In genomic region chr17:47371451-47371850, GRCm38 (mm10) we compare ENCODE assay signal across 8 mouse cellular contexts. TPM values are rescaled to one million over a fixed set of nuclear protein-coding genes. Genes with fewer than 3 reads are reported as not detected.
DNase-seq lines count a peak whose midpoint lies in the region; ATAC-seq lines count a peak whose summit lies in the region.

No protein-coding gene starts in this region.

- peak; percentile 48 for DNase-seq in gastrocnemius, adult 18-20 months (ENCODE audit: low spot score)
- no peak for DNase-seq in gastrocnemius, adult 8-10 months (ENCODE audit: low spot score in 2 of 2)
- DNase-seq in adrenal gland, adult 2 months: peak; percentile 67
- peak; percentile 70 for DNase-seq in embryonic facial prominence, embryonic 10.5 days (ENCODE audit: low spot score)
- peak; percentile 42 to 67 for DNase-seq in layer of hippocampus, adult 8-10 months (ENCODE audit: low spot score in 2 of 2)
- peak; percentile 77 for DNase-seq in lung, postnatal 10 days
- peak; percentile 75 to 81 for DNase-seq in right cerebral cortex, adult 2 months (ENCODE audit: low spot score in 2 of 2)

- peaks cover 12% of the 10 kb centered on the region for H3K27me3 ChIP-seq in embryonic facial prominence, embryonic 10.5 days (replicated peaks; ENCODE audit: low read depth, poor library complexity, severe bottlenecking)

- H3K4me3 ChIP-seq in embryonic facial prominence, embryonic 10.5 days: no peak overlapping the region

- H3K36me3 ChIP-seq in embryonic facial prominence, embryonic 10.5 days (replicated peaks): peaks cover 45% of the 10 kb centered on the region

- no peak overlapping the region for H3K27ac ChIP-seq in embryonic facial prominence, embryonic 10.5 days (replicated peaks)

- H3K4me1 ChIP-seq in embryonic facial prominence, embryonic 10.5 days: peaks cover 15% of the 10 kb centered on the region

- H3K9me3 ChIP-seq in embryonic facial prominence, embryonic 10.5 days: no peaks in the 10 kb centered on the region

- peak; percentile 61 to 65; a peak in 2 of 4 replicates for ATAC-seq in hematopoietic stem cell, adult 5-6 weeks (replicated peaks in 1 of 2; ENCODE audit: insufficient read depth in 1 of 2, low FRiP score in 2 of 2, low TSS enrichment in 1 of 2, low read depth in 1 of 2, poor library complexity in 2 of 2, severe bottlenecking in 2 of 2)

- 18% methylated on average over 4 of the region's 4 CpGs for WGBS in embryonic facial prominence, embryonic 10.5 days

RNA-seq across cellular contexts. Expression of gene Mrps10, which starts 2.8 kb away (rescaled TPM):
- total RNA-seq in gastrocnemius, adult 18-20 months (2021): 10 to 100 TPM; 32.9 to 34.1 TPM
- total RNA-seq in gastrocnemius, adult 8-10 months (2022): 10 to 100 TPM; 30.5 to 33.5 (median 32.1) TPM
- 10 to 100 TPM; 40.8 to 50.0 TPM for total RNA-seq in adrenal gland, adult 2 months (2021)
- 19.4 and 28.3 TPM in 2 replicates for polyA plus RNA-seq in adrenal gland, adult 2 months (2012; rRNA removed)
- 90.0 and 96.0 TPM in 2 replicates for polyA plus RNA-seq in embryonic facial prominence, embryonic 10.5 days (2016; fragmentation: Nextera tagmentation; extraction: Ambion mirVana)
- total RNA-seq in hematopoietic stem cell, adult 5-6 weeks (2017): 46.3 and 61.6 TPM in 2 replicates
- 10 to 100 TPM; 32.8 to 35.3 (median 33.8) TPM for total RNA-seq in layer of hippocampus, adult 8-10 months (2022)

RNA-seq across cellular contexts. Expression of gene Guca1b, which starts 13.7 kb away (rescaled TPM):
- under 1 TPM; 0.36 to 0.41 TPM for total RNA-seq in gastrocnemius, adult 18-20 months (2021)
- total RNA-seq in gastrocnemius, adult 8-10 months (2022): under 1 TPM in 3 of 4 experiments, not detected in 1; 0.16 to 0.36 (median 0.34) TPM
- total RNA-seq in adrenal gland, adult 2 months (2021): 1 to 10 TPM in 1 of 2 experiments, under 1 TPM in 1; 0.38 to 3.2 TPM
- 2.5 and 2.6 TPM in 2 replicates for polyA plus RNA-seq in adrenal gland, adult 2 months (2012; rRNA removed)
- polyA plus RNA-seq in embryonic facial prominence, embryonic 10.5 days (2016; fragmentation: Nextera tagmentation; extraction: Ambion mirVana): 1.2 and 1.7 TPM in 2 replicates
- total RNA-seq in hematopoietic stem cell, adult 5-6 weeks (2017): not detected in 2 replicates
- 1 to 10 TPM; 1.0 to 3.3 (median 1.5) TPM for total RNA-seq in layer of hippocampus, adult 8-10 months (2022)

RNA-seq across cellular contexts. Expression of gene Guca1a, which starts 28.9 kb away (rescaled TPM):
- not detected for total RNA-seq in gastrocnemius, adult 18-20 months (2021)
- under 1 TPM in 1 of 4 experiments, not detected in 3; 0.35 TPM for total RNA-seq in gastrocnemius, adult 8-10 months (2022)
- total RNA-seq in adrenal gland, adult 2 months (2021): 1 to 10 TPM; 1.6 to 3.0 TPM
- polyA plus RNA-seq in adrenal gland, adult 2 months (2012; rRNA removed): 4.0 and 5.0 TPM in 2 replicates
- 0.41 and 0.81 TPM in 2 replicates for polyA plus RNA-seq in embryonic facial prominence, embryonic 10.5 days (2016; fragmentation: Nextera tagmentation; extraction: Ambion mirVana)
- 2.8 and 3.4 TPM in 2 replicates for total RNA-seq in hematopoietic stem cell, adult 5-6 weeks (2017)
- total RNA-seq in layer of hippocampus, adult 8-10 months (2022): 1 to 10 TPM in 1 of 4 experiments, under 1 TPM in 2, not detected in 1; 0.37 to 1.2 (median 0.80) TPM

Comparison
In these comparisons a context has a peak if more than half of its experiments do, and no peak if none do; other contexts are left out.
1. DNase-seq: peak in gastrocnemius, adult 18-20 months (single experiment), adrenal gland, adult 2 months (single experiment), embryonic facial prominence, embryonic 10.5 days (single experiment), layer of hippocampus, adult 8-10 months (2 of 2), lung, postnatal 10 days (single experiment) and right cerebral cortex, adult 2 months (2 of 2); none in gastrocnemius, adult 8-10 months (0 of 2).